Mouse (Mus musculus): ENCODE data around the gene Ffar4. TPM values are rescaled to one million over a fixed set of nuclear protein-coding genes. Genes with fewer than 3 reads are reported as not detected.

Gene Ffar4
- polyA plus RNA-seq, 1 experiment from 2014 or later = not detected

DNA sequence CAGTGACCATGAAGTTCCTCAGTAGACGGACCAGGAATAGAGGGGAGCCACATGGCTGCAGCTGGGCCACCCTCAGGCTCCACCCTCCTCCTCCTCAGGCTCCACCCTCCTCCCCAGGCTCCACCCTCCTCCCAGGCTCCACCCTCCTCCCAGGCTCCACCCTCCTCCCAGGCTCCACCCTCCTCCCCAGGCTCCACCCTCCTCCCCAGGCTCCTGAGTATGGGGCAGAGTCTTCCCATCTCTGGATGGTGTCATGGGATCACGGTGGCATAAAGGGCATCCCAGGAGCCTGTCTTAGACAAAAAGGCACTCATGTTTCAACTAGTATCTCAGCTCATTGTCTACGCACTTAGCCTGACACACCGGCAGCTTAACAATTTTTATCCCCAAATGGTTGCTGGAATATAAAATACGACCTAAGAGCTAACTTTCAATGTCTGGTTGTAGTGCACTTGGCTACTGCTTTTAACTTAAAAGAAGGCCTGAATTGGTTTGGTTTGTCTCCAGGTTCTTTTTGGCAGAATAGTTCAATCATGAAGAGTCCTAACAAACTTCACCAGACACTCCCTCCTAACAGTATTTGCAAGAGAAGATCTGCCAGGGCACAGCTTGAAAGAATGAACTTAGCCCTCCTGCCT is 23.4 kb downstream of the Ffar4 start:
- Histone ChIP-seq H3K9me3 (ENCODE audit: control insufficient read depth, low read length) (no peaks in the 10 kb centered on the region), H3K27me3 (replicated peaks; ENCODE audit: control insufficient read depth, insufficient read depth, low read length) (peaks cover 14% of the 10 kb centered on the region), H3K4me2 (ENCODE audit: low read length) (no peak overlapping the region), H3K4me3 (replicated peaks; ENCODE audit: low read length) (no peak overlapping the region), H3K36me3 (ENCODE audit: control insufficient read depth, insufficient read depth) (no peaks in the 10 kb centered on the region), H3K4me1 (replicated peaks; ENCODE audit: control insufficient read depth, insufficient read depth, low read length) (peaks cover 10% of the 10 kb centered on the region), H3K9ac (replicated peaks; ENCODE audit: low read depth, low read length) (no peak overlapping the region), H3K27ac (ENCODE audit: low read length) (no peak overlapping the region)
- 81% methylated on average over 5 of the region's 5 CpGs for WGBS
- ATAC-seq = no peak

DNA sequence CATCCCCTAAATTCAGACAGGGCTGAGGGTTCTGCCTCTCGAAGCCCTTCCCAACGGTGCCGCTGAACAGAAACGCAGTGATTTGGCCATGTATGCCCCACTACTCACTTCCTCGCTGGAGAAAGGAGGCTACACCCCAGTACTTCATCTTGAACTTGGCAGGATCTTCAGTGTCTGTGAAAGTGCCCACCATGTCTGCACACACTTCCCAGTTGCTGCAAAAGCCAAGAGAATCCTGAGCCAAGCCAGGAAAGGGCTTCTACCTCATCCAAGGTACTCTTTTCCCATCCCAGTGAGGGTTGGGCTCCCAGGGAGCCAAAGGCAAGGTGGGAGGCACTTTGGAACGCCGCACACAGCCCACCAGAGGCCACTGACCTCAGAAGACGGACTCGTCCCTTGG is 27.1 kb downstream of the Ffar4 start:
- peak overlapping the region; percentile 59 for H3K4me3 ChIP-seq (replicated peaks; ENCODE audit: low read length)
- H3K36me3 ChIP-seq (ENCODE audit: control insufficient read depth, insufficient read depth) = no peaks in the 10 kb centered on the region
- no peak overlapping the region for H3K27ac ChIP-seq (ENCODE audit: low read length)
- peaks cover 14% of the 10 kb centered on the region for H3K27me3 ChIP-seq (replicated peaks; ENCODE audit: control insufficient read depth, insufficient read depth, low read length)
- no peak for ATAC-seq
- peaks cover 10% of the 10 kb centered on the region for H3K4me1 ChIP-seq (replicated peaks; ENCODE audit: control insufficient read depth, insufficient read depth, low read length)
- WGBS = 22% methylated on average over 9 of the region's 9 CpGs
- H3K9me3 ChIP-seq (ENCODE audit: control insufficient read depth, low read length) = no peaks in the 10 kb centered on the region
- peak overlapping the region; percentile 83 for H3K4me2 ChIP-seq (ENCODE audit: low read length)
- peak overlapping the region; percentile 61; the same call in 1 of the 2 replicates for H3K9ac ChIP-seq (replicated peaks; ENCODE audit: low read depth, low read length)

- peak; percentile 80 for ATAC-seq
Observed at GRCm38 (mm10) chr19:38124401-38125218, 27.7 kb downstream of the Ffar4 start.

GRCm38 (mm10) chr19:38125219-38125610 is 28.3 kb downstream of the Ffar4 start, which contains the start of gene Rbp4:
Gene Rbp4 (minus strand): TSS chr19:38125281.
- Histone ChIP-seq H3K36me3 (ENCODE audit: control insufficient read depth, insufficient read depth) (no peaks in the 10 kb centered on the region), H3K27ac (ENCODE audit: low read length) (no peak within 1 kb of the TSS), H3K4me1 (replicated peaks; ENCODE audit: control insufficient read depth, insufficient read depth, low read length) (peaks cover 10% of the 10 kb centered on the region), H3K9me3 (ENCODE audit: control insufficient read depth, low read length) (no peaks in the 10 kb centered on the region), H3K4me2 (ENCODE audit: low read length) (peak within 1 kb of the TSS; percentile 83), H3K4me3 (replicated peaks; ENCODE audit: low read length) (peak within 1 kb of the TSS; percentile 59), H3K9ac (replicated peaks; ENCODE audit: low read depth, low read length) (peak within 1 kb of the TSS; percentile 61), H3K27me3 (replicated peaks; ENCODE audit: control insufficient read depth, insufficient read depth, low read length) (peaks cover 14% of the 10 kb centered on the region)
- WGBS = 72% methylated on average over 6 of the region's 6 CpGs
- ATAC-seq = no peak

More at GRCm38 (mm10) chr19:38124401-38125218, 27.7 kb downstream of the Ffar4 start:
- Histone ChIP-seq H3K4me1 (replicated peaks; ENCODE audit: control insufficient read depth, insufficient read depth, low read length) (peaks cover 10% of the 10 kb centered on the region), H3K9me3 (ENCODE audit: control insufficient read depth, low read length) (no peaks in the 10 kb centered on the region), H3K9ac (replicated peaks; ENCODE audit: low read depth, low read length) (peak overlapping the region; percentile 61), H3K27me3 (replicated peaks; ENCODE audit: control insufficient read depth, insufficient read depth, low read length) (peaks cover 14% of the 10 kb centered on the region), H3K36me3 (ENCODE audit: control insufficient read depth, insufficient read depth) (no peaks in the 10 kb centered on the region), H3K27ac (ENCODE audit: low read length) (no peak overlapping the region), H3K4me2 (ENCODE audit: low read length) (peak overlapping the region; percentile 83), H3K4me3 (replicated peaks; ENCODE audit: low read length) (peak overlapping the region; percentile 59)
- WGBS = under 1% methylated on average over 55 of the region's 77 CpGs

- Histone ChIP-seq H3K9ac (replicated peaks; ENCODE audit: low read depth, low read length) (no peak overlapping the region), H3K9me3 (ENCODE audit: control insufficient read depth, low read length) (no peaks in the 10 kb centered on the region), H3K27ac (ENCODE audit: low read length) (no peak overlapping the region), H3K36me3 (ENCODE audit: control insufficient read depth, insufficient read depth) (no peaks in the 10 kb centered on the region), H3K4me2 (ENCODE audit: low read length) (no peak overlapping the region), H3K27me3 (replicated peaks; ENCODE audit: control insufficient read depth, insufficient read depth, low read length) (peaks cover 14% of the 10 kb centered on the region), H3K4me1 (replicated peaks; ENCODE audit: control insufficient read depth, insufficient read depth, low read length) (peaks cover 10% of the 10 kb centered on the region), H3K4me3 (replicated peaks; ENCODE audit: low read length) (no peak overlapping the region)
- no peak for ATAC-seq
- 77% methylated on average over 8 of the region's 8 CpGs for WGBS
Observed at GRCm38 (mm10) chr19:38126656-38127055, 29.8 kb downstream of the Ffar4 start.

DNA sequence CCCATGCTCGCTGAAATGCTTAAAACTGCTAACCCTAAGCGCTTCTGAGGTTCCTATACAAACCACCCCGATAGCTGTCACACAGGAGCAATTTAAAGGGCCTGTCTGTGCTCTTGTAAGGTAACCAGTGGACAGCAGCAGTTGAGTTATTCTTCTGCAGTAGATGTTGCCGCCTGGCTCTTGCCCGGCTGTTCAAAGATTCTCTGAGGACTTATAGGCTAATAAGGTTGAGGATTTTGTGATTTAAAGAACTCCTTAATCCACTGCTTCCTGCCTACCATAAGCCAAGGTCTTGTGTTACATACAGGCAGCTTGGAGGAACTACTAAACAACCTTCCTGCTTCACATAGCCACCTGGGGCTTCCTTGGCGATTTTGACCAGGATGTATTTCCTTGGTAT is 35.6 kb downstream of the Ffar4 start, which contains the start of gene Pde6c:
Gene Pde6c, plus strand, starts transcription at position 301 of the 400 bp plus-strand sequence.
- Histone ChIP-seq H3K36me3 (ENCODE audit: control insufficient read depth, insufficient read depth) (no peaks in the 10 kb centered on the region), H3K27me3 (replicated peaks; ENCODE audit: control insufficient read depth, insufficient read depth, low read length) (no peaks in the 10 kb centered on the region), H3K9ac (replicated peaks; ENCODE audit: low read depth, low read length) (no peak within 1 kb of the TSS), H3K4me3 (replicated peaks; ENCODE audit: low read length) (no peak within 1 kb of the TSS), H3K4me1 (replicated peaks; ENCODE audit: control insufficient read depth, insufficient read depth, low read length) (no peaks in the 10 kb centered on the region), H3K4me2 (ENCODE audit: low read length) (no peak within 1 kb of the TSS), H3K9me3 (ENCODE audit: control insufficient read depth, low read length) (no peaks in the 10 kb centered on the region), H3K27ac (ENCODE audit: low read length) (no peak within 1 kb of the TSS)
- 80% methylated on average over 6 of the region's 6 CpGs for WGBS
- no peak for ATAC-seq

GRCm38 (mm10) chr19:38133986-38134385 is 37.1 kb downstream of the Ffar4 start:
- no peaks in the 10 kb centered on the region for H3K36me3 ChIP-seq (ENCODE audit: control insufficient read depth, insufficient read depth)
- H3K4me1 ChIP-seq (replicated peaks; ENCODE audit: control insufficient read depth, insufficient read depth, low read length) = no peaks in the 10 kb centered on the region
- H3K27ac ChIP-seq (ENCODE audit: low read length) = no peak overlapping the region
- H3K9me3 ChIP-seq (ENCODE audit: control insufficient read depth, low read length) = no peaks in the 10 kb centered on the region
- WGBS = 79% methylated on average over 11 of the region's 11 CpGs
- no peak for ATAC-seq
- H3K27me3 ChIP-seq (replicated peaks; ENCODE audit: control insufficient read depth, insufficient read depth, low read length) = no peaks in the 10 kb centered on the region
- H3K9ac ChIP-seq (replicated peaks; ENCODE audit: low read depth, low read length) = no peak overlapping the region
- H3K4me2 ChIP-seq (ENCODE audit: low read length) = no peak overlapping the region
- H3K4me3 ChIP-seq (replicated peaks; ENCODE audit: low read length) = no peak overlapping the region

GRCm38 (mm10) chr19:38134806-38135205 is 37.9 kb downstream of the Ffar4 start:
- no peaks in the 10 kb centered on the region for H3K36me3 ChIP-seq (ENCODE audit: control insufficient read depth, insufficient read depth)
- no peak for ATAC-seq
- 94% methylated on average over 6 of the region's 6 CpGs for WGBS
- H3K4me1 ChIP-seq (replicated peaks; ENCODE audit: control insufficient read depth, insufficient read depth, low read length) = no peaks in the 10 kb centered on the region
- no peaks in the 10 kb centered on the region for H3K27me3 ChIP-seq (replicated peaks; ENCODE audit: control insufficient read depth, insufficient read depth, low read length)
- H3K27ac ChIP-seq (ENCODE audit: low read length) = no peak overlapping the region
- H3K9me3 ChIP-seq (ENCODE audit: control insufficient read depth, low read length) = no peaks in the 10 kb centered on the region
- no peak overlapping the region for H3K4me2 ChIP-seq (ENCODE audit: low read length)
- H3K4me3 ChIP-seq (replicated peaks; ENCODE audit: low read length) = no peak overlapping the region
- no peak overlapping the region for H3K9ac ChIP-seq (replicated peaks; ENCODE audit: low read depth, low read length)

GRCm38 (mm10) chr19:38143540-38144271 is 46.8 kb downstream of the Ffar4 start:
- H3K4me2 ChIP-seq (ENCODE audit: low read length) = no peak overlapping the region
- no peak overlapping the region for H3K4me3 ChIP-seq (replicated peaks; ENCODE audit: low read length)
- no peaks in the 10 kb centered on the region for H3K36me3 ChIP-seq (ENCODE audit: control insufficient read depth, insufficient read depth)
- H3K27me3 ChIP-seq (replicated peaks; ENCODE audit: control insufficient read depth, insufficient read depth, low read length) = no peaks in the 10 kb centered on the region
- 79% methylated on average over 4 of the region's 4 CpGs for WGBS
- H3K9me3 ChIP-seq (ENCODE audit: control insufficient read depth, low read length) = no peaks in the 10 kb centered on the region
- H3K4me1 ChIP-seq (replicated peaks; ENCODE audit: control insufficient read depth, insufficient read depth, low read length) = no peaks in the 10 kb centered on the region
- H3K27ac ChIP-seq (ENCODE audit: low read length) = no peak overlapping the region
- H3K9ac ChIP-seq (replicated peaks; ENCODE audit: low read depth, low read length) = no peak overlapping the region
- ATAC-seq = no peak

All from forebrain, embryonic 16.5 days (tissue).